Mouse (Mus musculus) right cerebral cortex, postnatal 10 days (tissue): ENCODE measurements around the gene Dennd6a.
"Not testable (repeated sequence)": the region's sequence is repeated elsewhere in the genome, so short reads cannot be mapped to it uniquely, and the experiment has no call there.

Experiments used
- DNase-seq, 2 experiments: peaks; one replicate each; pipeline ENCODE4 v3.0.0; 2021; ENCODE audit warnings: low spot score in 2 of 2

Dennd6a gene

GRCm38 (mm10) chr14:26643006-26643624 lies 69.5 kb downstream of the Dennd6a start:
- no peak for DNase-seq

GRCm38 (mm10) chr14:26645989-26646650 lies 72.5 kb downstream of the Dennd6a start:
- peak; percentile 61 to 69 for DNase-seq

GRCm38 (mm10) chr14:26647811-26648210 lies 74.2 kb downstream of the Dennd6a start:
- no peak for DNase-seq

- no peak for DNase-seq
Observed at GRCm38 (mm10) chr14:26651901-26652300, 78.2 kb downstream of the Dennd6a start.

- DNase-seq, result no peak
Observed at GRCm38 (mm10) chr14:26658178-26658577, 84.5 kb downstream of the Dennd6a start.

- no peak for DNase-seq
Observed at GRCm38 (mm10) chr14:26660233-26660632, 86.6 kb downstream of the Dennd6a start.

- DNase-seq, result no peak
Observed at GRCm38 (mm10) chr14:26662016-26662415, 88.4 kb downstream of the Dennd6a start.

GRCm38 (mm10) chr14:26662488-26662887 lies 88.8 kb downstream of the Dennd6a start:
- no peak for DNase-seq

- DNase-seq, result no peak
Observed at GRCm38 (mm10) chr14:26663851-26664250, 90.2 kb downstream of the Dennd6a start.

GRCm38 (mm10) chr14:26667991-26668370 lies 94.3 kb downstream of the Dennd6a start:
- no peak for DNase-seq

- peak; percentile 57 to 65 for DNase-seq
Observed at GRCm38 (mm10) chr14:26668371-26669291, 95.0 kb downstream of the Dennd6a start.

GRCm38 (mm10) chr14:26669292-26670073 lies 95.8 kb downstream of the Dennd6a start, which contains the start of gene Pde12:
Pde12 (minus strand) TSS chr14:26669883.
- DNase-seq, result peak; percentile 88 to 94

GRCm38 (mm10) chr14:26670964-26671363 lies 97.3 kb downstream of the Dennd6a start:
- no peak for DNase-seq

GRCm38 (mm10) chr14:26671870-26672615 lies 98.4 kb downstream of the Dennd6a start:
- DNase-seq, result not testable (repeated sequence)

GRCm38 (mm10) chr14:26674476-26675169 lies 101.0 kb downstream of the Dennd6a start:
- DNase-seq, result not testable (repeated sequence)

GRCm38 (mm10) chr14:26675371-26675770 lies 101.7 kb downstream of the Dennd6a start:
- DNase-seq, result peak in 1 of 2 experiments; percentile 31

GRCm38 (mm10) chr14:26675791-26676190 lies 102.1 kb downstream of the Dennd6a start:
- DNase-seq, result no peak
